Mouse (Mus musculus) liver, embryonic 11.5 days (tissue): ENCODE results near the gene Bco1. TPM values are rescaled to one million over a fixed set of nuclear protein-coding genes. Genes with fewer than 3 reads are reported as not detected.

Source experiments
- ATAC-seq: fragments of 200-750 bp; cut with Nextera tagmentation; replicated peaks from 2 replicates; pipeline ENCODE4 v1.8.0; 2017; ENCODE audit warnings: moderate number of reproducible peaks, mild to moderate bottlenecking, moderate TSS enrichment, moderate library complexity; ENCODE audit not compliant: low FRiP score
- DNase-seq: peaks from one replicate; pipeline ENCODE4 v3.0.0-alpha.2; 2017; ENCODE audit warnings: low spot score
- H3K27ac ChIP-seq: fragments of 300-500 bp; sonication (generic); 2 replicates; pipeline ENCODE4 v1.5.1; 2014; ENCODE audit warnings: mild to moderate bottlenecking, low read depth, low read length, control low read depth
- H3K27me3 ChIP-seq: fragments of 300-500 bp; sonication (generic); replicated peaks from 2 replicates; pipeline ENCODE4 v1.6.1; 2014; ENCODE audit warnings: low read length, mixed read lengths; ENCODE audit not compliant: control insufficient read depth, insufficient read depth
- H3K36me3 ChIP-seq: fragments of 300-500 bp; sonication (generic); 2 replicates; pipeline ENCODE4 v1.6.1; 2014; ENCODE audit warnings: mild to moderate bottlenecking, low read length, moderate library complexity, mixed read lengths; ENCODE audit not compliant: control insufficient read depth, insufficient read depth
- H3K4me1 ChIP-seq: fragments of 300-500 bp; sonication (generic); replicated peaks from 2 replicates; pipeline ENCODE4 v1.6.1; 2014; ENCODE audit warnings: low read length, mixed read lengths; ENCODE audit not compliant: control insufficient read depth, insufficient read depth
- H3K4me2 ChIP-seq: fragments of 300-500 bp; sonication (generic); 2 replicates; pipeline ENCODE4 v1.6.1; 2014; ENCODE audit warnings: mild to moderate bottlenecking, control low read depth, moderate library complexity
- H3K4me3 ChIP-seq: fragments of 300-500 bp; sonication (generic); 2 replicates; pipeline ENCODE4 v1.5.1; 2014; ENCODE audit warnings: low read depth, low read length, control low read depth
- H3K9ac ChIP-seq: fragments of 300-500 bp; sonication (generic); 2 replicates; pipeline ENCODE4 v1.6.1; 2014; ENCODE audit warnings: low read depth, low read length, control low read depth
- H3K9me3 ChIP-seq: fragments of 300-500 bp; sonication (generic); 2 replicates; pipeline ENCODE4 v1.6.1; 2016; ENCODE audit warnings: low read length, inconsistent platforms, mixed read lengths; ENCODE audit not compliant: control insufficient read depth
- WGBS: fragments of 180-500 bp; shearing (Covaris S2); extraction: QIAGEN DNeasy Blood & Tissue Kit; methylation state at CpG from one replicate; pipeline ENCODE4 v1.1.7; 2014; 5-methylcytosine and 5-hydroxymethylcytosine counted together
- polyA plus RNA-seq: library from polyadenylated mRNA; unstranded; fragments of >200 nt; fragmentation: Nextera tagmentation; extraction: Ambion mirVana; gene quantifications from 2 replicates; pipeline ENCODE4 v1.2.1, GENCODE M21; 2014

Gene Bco1
- polyA plus RNA-seq, 1 experiment from 2014 or later: 11.9 TPM

DNA sequence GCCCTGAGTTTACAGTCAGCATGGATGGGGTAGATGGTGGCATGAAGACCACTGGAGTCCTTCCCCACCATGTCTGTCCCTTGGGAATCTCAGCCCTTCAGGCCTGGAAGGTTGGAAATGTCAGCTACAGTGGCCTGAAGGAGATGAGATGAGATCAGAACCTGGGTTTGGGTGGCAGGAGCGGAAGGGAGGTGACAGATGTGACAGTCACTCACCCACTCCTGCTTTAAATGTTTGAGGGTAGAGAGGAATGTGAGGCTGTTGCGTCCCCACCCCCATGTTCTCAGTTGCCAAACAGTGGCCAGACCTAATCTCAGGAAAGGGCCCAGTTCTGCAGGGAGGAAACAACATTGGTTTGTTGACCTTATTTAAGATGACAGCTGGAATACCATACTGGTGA lies 41.1 kb downstream of the Bco1 start:
- Histone ChIP-seq H3K36me3 (no peaks in the 10 kb centered on the region), H3K4me3 (no peak overlapping the region), H3K4me1 (peaks cover 3% of the 10 kb centered on the region; the same call in 1 of the 2 replicates), H3K9me3 (no peaks in the 10 kb centered on the region), H3K4me2 (no peak overlapping the region), H3K27ac (no peak overlapping the region), H3K9ac (no peak overlapping the region), H3K27me3 (no peaks in the 10 kb centered on the region)
- 0 out of 2 replicates have a peak, but pooled peaks have one; percentile 12 for ATAC-seq
- no peak for DNase-seq
- 45% methylated on average over 2 of the region's 2 CpGs for WGBS

DNA sequence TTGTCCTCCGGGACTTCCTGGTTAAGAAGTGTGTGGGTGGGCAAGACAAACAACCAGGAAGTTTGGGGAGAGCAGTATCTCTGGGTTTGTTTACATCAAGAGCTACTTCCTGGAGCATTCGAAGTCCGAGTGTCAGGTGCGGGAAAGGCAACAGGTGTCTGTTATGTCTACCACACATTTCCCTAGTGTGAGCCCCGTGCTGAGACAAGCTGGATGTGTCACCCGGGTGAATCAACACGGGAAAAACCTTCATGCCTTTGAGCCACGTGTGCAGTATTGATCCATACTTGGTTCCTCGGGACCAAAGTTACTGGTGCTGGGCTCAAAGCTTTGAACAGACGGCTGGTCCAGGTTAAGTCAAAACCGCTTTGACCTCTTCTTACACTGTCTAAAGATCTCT lies 41.7 kb downstream of the Bco1 start:
- Histone ChIP-seq H3K4me1 (peaks cover 3% of the 10 kb centered on the region; the same call in 1 of the 2 replicates), H3K27ac (no peak overlapping the region), H3K4me3 (no peak overlapping the region), H3K4me2 (peak overlapping the region; percentile 22; the same call in 1 of the 2 replicates), H3K9me3 (no peaks in the 10 kb centered on the region), H3K9ac (no peak overlapping the region), H3K27me3 (no peaks in the 10 kb centered on the region), H3K36me3 (no peaks in the 10 kb centered on the region)
- WGBS: 36% methylated on average over 11 of the region's 11 CpGs
- no peak; the same call in 1 of the 2 replicates for ATAC-seq
- no peak for DNase-seq

DNA sequence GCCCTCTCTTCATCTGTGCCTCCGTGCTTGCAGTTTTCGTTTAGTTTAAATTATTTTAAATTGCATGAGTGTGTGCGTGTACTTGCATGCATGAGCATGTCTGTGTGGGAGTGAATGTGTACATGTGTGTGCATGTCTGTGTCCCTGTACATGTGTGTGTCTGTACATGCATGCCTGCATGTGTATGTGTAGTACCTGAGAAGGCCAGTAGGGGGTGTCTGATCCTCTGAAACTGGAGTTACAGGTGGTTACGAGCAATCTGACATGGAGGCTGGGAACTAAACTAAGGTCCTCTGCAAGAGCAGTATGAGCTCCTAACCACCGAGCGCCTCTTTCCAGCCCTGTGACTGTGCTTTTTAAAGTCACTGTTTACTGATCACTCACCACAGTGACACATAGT lies 52.9 kb downstream of the Bco1 start:
- no peak for ATAC-seq
- Histone ChIP-seq H3K9ac (no peak overlapping the region), H3K4me1 (no peaks in the 10 kb centered on the region), H3K4me3 (no peak overlapping the region), H3K27ac (no peak overlapping the region), H3K9me3 (no peaks in the 10 kb centered on the region), H3K27me3 (0 out of 2 replicates have a peak, but pooled peaks cover 2% of the 10 kb centered on the region), H3K36me3 (no peaks in the 10 kb centered on the region), H3K4me2 (no peak overlapping the region)
- WGBS: 85% methylated on average over 6 of the region's 6 CpGs
- no peak for DNase-seq

DNA sequence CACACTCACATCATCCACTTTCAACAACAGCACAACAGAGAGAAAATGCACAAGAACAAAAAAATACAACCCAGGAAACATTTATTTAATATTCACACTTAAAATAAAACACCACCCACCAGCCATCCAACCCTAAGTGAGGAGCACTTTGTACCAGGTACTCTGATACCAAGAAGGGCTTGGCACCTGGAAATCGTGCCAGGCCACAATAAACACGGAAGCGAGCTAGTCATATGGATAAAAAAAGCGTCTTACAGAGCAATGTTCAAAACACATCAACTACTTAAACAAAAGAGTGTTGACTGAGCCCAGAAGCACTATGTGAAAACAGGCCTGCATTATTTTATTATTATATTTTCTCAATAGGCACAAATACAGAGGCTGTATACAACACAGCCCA lies 60.5 kb downstream of the Bco1 start:
- 92% methylated on average over 4 of the region's 4 CpGs for WGBS

DNA sequence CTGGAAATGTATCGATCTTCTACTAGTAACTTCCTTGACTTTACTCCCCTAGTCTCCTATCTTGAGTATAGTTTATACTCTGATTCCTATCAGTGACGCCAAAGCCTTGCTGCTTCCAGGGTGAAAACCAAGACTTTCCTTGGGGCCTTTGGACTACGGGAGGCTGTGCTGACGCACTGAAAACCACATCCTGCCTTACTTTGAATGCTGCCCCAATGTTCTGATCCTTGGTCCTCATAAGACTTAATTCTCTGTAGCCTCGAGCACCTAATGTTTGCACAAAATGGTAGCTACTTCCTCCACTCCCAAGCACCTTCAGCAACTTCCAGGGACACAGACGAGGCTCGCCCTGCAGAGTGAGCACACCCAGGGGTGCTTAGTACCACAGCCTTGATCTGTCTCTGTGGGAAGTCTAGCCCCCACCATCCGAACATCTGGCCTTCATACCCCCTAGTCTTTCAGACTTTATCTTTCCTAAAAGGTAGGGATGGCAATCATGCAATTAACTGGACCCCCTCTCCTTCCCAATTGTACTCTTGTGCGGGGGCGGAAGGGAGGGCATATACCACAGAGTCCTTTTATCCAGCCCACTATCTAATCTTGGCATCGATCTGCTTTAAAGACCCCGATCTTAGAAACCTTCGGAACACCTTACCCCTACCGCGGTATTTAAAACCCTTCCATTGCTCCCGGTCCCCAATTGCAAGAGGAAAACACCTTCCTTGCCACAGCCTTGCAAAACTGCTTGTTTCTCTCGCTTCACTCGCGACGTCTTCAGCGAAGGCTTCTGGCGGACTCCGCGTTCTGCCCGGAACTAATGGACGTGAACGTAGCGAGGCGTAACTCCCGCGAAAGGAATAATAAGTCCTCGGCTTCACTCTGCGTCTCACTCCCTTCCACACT lies 61.5 kb downstream of the Bco1 start:
- H3K9ac ChIP-seq: peak overlapping the region; percentile 92
- H3K9me3 ChIP-seq: no peaks in the 10 kb centered on the region
- H3K27ac ChIP-seq: peak overlapping the region; percentile 83
- ATAC-seq (peak; percentile 2; the same call in 1 of the 2 replicates), DNase-seq (no peak)
- no peaks in the 10 kb centered on the region for H3K36me3 ChIP-seq
- H3K4me2 ChIP-seq: peak overlapping the region; percentile 96
- H3K4me3 ChIP-seq: peak overlapping the region; percentile 97
- WGBS: 8% methylated on average over 33 of the region's 33 CpGs
- peaks cover 20% of the 10 kb centered on the region for H3K4me1 ChIP-seq
- H3K27me3 ChIP-seq: no peaks in the 10 kb centered on the region

More for the DNA sequence above, 60.5 kb downstream of the Bco1 start:
- DNase-seq (no peak), ATAC-seq (no peak)
- Histone ChIP-seq H3K9me3 (no peaks in the 10 kb centered on the region), H3K27me3 (0 out of 2 replicates have a peak, but pooled peaks cover 2% of the 10 kb centered on the region), H3K4me3 (peak overlapping the region; percentile 97), H3K36me3 (no peaks in the 10 kb centered on the region), H3K9ac (no peak overlapping the region), H3K4me2 (peak overlapping the region; percentile 96), H3K27ac (no peak overlapping the region), H3K4me1 (peaks cover 20% of the 10 kb centered on the region)

DNA sequence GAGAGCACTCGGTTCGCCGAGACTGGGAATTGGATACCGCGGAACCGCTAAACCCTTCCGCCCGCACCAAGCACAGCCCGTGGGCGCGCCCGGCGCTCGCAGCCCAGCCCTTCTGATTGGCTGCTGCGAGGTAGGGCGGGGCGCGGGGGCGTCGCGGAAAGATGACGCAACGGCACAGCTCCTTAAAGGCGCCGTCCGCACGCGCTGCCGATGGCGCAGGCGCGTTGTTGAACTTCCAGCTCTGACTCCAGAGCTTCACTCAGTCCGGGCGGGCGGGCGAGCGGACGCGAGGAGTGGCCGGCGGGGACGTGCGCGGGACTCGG lies 62.1 kb downstream of the Bco1 start:
- Histone ChIP-seq H3K27me3 (no peaks in the 10 kb centered on the region), H3K9me3 (no peaks in the 10 kb centered on the region), H3K4me1 (peaks cover 20% of the 10 kb centered on the region), H3K4me3 (peak overlapping the region; percentile 97), H3K9ac (peak overlapping the region; percentile 92), H3K27ac (peak overlapping the region; percentile 83), H3K4me2 (peak overlapping the region; percentile 96), H3K36me3 (no peaks in the 10 kb centered on the region)
- ATAC-seq: peak; percentile 92
- peak; percentile 96 for DNase-seq
- under 1% methylated on average over 43 of the region's 45 CpGs for WGBS

DNA sequence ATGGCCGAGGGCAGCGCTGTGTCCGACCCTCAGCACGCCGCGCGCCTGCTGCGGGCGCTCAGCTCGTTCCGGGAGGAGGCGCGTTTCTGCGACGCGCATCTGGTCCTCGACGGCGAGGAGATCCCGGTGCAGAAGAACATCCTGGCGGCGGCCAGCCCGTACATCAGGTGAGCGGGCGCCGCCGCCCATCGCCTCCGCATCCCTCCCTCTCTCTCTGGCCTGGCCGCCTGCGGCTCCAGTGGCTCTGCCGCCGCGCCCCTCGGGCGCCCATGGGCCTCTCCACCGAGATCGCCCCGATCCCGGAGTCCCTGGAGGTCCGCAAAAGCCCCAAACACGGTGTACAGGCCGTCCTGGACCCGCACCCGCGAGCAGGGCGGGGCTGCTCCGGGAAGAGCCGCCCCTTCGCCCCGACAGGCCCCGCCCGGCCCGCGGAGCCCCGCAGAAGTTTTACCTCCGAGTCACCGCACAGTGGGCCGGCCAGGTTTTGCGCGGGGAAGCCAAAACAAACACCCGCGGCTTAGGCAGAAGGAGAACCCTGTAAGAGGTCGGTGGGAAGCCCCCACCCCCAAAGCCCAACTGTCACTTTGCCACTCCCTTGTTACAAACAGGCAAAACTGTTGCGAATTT lies 62.6 kb downstream of the Bco1 start, which contains the start of gene Gan:
Gene Gan (plus strand): TSS at position 1 of the 627 bp plus-strand sequence.
- Histone ChIP-seq H3K9me3 (no peaks in the 10 kb centered on the region), H3K36me3 (no peaks in the 10 kb centered on the region), H3K4me3 (peak within 1 kb of the TSS; percentile 97), H3K27ac (peak within 1 kb of the TSS; percentile 83), H3K4me1 (peaks cover 20% of the 10 kb centered on the region), H3K9ac (peak within 1 kb of the TSS; percentile 92), H3K4me2 (peak within 1 kb of the TSS; percentile 96), H3K27me3 (no peaks in the 10 kb centered on the region)
- peak; percentile 67 for DNase-seq
- under 1% methylated on average over 60 of the region's 65 CpGs for WGBS
- ATAC-seq: peak; percentile 74

DNA sequence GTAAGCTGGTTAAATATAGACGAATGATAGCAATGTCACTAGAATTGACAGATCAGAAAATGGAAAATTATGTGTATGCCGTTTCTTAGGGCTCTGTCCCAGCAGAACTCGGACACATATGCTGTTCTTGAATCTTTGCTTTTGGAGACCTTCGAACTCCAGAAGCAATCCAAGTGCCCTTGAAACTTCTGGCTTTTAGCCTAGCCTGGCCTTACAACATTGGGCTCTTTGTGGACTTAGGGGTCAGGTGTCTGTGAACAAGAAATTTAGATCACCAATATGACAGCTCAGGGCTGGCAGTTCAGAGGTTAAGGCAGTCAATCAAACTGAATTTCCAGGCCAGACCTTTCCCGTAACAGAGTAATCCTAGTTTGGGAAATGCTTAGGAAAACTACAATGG lies 63.4 kb downstream of the Bco1 start:
- DNase-seq: no peak
- H3K27me3 ChIP-seq: no peaks in the 10 kb centered on the region
- H3K36me3 ChIP-seq: no peaks in the 10 kb centered on the region
- no peaks in the 10 kb centered on the region for H3K9me3 ChIP-seq
- 68% methylated on average over 5 of the region's 5 CpGs for WGBS
- H3K27ac ChIP-seq: no peak overlapping the region
- peak overlapping the region; percentile 97 for H3K4me3 ChIP-seq
- peak overlapping the region; percentile 88 for H3K4me2 ChIP-seq
- H3K9ac ChIP-seq: peak overlapping the region; percentile 92; the same call in 1 of the 2 replicates
- H3K4me1 ChIP-seq: peaks cover 20% of the 10 kb centered on the region
- ATAC-seq: no peak
